Mouse (Mus musculus) cerebellum, postnatal 25 days (tissue): ENCODE results near the gene Dexi.

Source experiments
- DNase-seq, 2 experiments: peaks; one replicate each; pipeline ENCODE4 v3.0.0; 2021; ENCODE audit warnings: mixed read lengths in 2 of 2

Dexi gene

GRCm38 (mm10) chr16:10540763-10541597 is 1.9 kb downstream of the Dexi start:
- DNase-seq = peak; percentile 32 to 39

DNA sequence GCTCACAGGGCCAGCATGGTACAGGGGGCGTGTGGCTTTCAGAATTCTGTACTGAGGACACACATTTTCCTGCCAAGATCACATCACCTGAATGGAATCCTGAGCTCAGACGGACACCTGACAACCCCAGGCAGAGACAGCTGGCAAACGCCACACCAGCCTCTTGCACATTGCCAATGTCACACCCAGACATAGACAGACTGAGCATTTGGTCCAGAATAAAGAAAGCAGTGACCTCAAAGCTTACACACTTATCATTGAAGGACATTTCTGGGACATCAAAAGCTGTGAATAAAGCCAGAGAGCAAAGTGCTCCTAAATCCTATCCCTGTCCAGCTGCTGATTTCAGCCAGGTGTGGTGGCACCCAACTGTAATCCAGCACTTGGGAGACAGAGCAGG is 5.9 kb downstream of the Dexi start:
- no peak for DNase-seq

DNA sequence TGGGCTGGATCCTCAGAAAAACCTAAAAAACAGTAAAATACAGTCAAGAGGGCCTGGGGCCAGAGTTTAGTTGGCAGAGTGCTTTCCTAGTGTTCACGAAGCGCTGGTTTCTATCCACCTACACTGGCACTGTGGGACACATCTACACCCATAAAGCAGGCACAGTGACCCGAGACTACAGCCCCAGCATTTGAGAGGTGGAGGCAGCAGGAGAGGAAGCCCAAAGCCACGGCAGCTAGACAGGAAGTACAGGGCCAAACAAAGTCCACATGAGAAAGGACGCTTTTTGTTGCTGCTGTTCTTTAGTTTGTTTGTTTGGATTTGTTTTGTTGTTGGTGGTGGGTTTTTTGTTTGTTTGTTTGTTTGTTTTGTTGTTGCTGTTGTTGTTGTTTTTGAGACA is 6.5 kb downstream of the Dexi start:
- no peak for DNase-seq

- DNase-seq = peak; percentile 61 to 81
These were observed 8.3 kb downstream of the Dexi start for GRCm38 (mm10) chr16:10534567-10534966.

DNA sequence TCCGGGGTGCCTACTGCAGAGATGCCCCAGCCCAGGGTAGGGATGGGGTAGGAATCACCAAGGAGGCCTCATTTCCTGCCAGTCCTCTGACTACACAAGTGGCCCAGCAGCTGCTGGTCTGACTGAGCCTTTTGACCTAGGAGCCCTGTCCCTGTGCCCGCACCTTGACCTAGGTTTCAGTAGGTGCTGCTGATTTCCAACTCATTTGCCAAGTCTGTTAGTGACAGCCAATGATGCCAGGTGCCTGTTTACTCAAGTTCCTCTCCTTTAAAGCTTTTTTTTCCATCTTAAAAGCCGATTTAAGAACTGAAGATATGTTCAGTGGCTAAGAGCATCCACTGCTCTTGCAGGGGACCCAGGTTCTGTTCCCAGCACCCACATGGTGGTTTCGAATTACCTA is 9.1 kb downstream of the Dexi start:
- no peak for DNase-seq

DNA sequence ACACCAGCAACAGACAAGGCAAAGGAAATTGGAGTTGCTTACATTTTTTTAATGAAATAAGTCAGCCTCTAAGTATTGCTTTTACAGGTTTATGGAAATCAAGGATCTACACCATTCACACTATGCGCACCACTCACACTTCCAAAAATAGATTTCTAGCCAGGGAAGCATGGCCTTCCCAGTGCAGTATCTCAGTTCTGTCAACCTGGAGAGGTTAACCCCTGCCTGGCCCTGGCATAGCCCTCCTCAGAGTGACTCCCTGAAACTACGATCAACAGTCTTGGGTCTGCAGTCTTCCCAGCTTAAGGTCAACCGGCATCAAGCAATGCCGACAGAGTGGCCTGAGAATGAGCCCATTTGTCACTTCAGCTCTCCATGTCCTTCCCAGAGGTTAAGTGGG is 12.7 kb downstream of the Dexi start:
- no peak for DNase-seq

DNA sequence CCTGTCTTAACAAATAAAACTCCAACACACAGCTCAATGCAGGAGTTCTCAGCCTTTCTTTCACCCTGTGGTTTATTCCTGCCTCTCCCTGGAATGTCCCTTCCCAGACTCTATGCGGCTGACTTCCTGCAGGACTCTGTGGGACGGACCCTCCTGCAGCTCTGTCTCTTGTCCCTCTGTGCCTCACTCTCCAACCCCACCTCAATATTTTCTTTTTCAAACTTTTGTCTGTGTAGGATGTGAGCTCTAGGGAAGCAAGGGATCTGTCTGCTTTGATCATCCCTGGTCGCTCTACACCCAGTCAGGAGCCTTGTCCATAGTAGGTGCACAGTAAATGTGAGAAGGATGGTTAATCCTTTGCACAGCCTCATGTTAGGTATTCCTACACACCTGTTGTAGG is 14.5 kb downstream of the Dexi start:
- DNase-seq = no peak

- peak; percentile 63 to 68 for DNase-seq
These were observed 15.7 kb downstream of the Dexi start for GRCm38 (mm10) chr16:10527046-10527644.

DNA sequence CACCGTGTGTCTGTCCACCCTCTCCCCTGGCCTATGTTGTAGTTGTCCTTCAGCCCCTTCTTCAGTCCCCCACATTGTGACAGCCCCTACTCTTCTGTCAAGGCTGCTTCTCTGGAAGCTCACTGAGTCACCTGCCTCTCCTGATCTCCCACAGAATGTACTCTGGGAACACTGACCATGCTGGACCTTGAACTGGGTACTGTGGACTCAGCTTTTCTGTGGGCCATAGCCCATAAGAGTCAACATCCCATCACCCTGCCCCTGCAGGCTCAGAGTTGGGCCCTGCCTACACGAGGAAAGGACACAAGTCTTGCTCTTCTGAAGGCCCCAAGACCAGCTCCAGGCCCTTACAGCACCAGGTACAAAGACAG is 17.3 kb downstream of the Dexi start:
- no peak for DNase-seq

GRCm38 (mm10) chr16:10524866-10525609 is 17.8 kb downstream of the Dexi start:
- DNase-seq = no peak

DNA sequence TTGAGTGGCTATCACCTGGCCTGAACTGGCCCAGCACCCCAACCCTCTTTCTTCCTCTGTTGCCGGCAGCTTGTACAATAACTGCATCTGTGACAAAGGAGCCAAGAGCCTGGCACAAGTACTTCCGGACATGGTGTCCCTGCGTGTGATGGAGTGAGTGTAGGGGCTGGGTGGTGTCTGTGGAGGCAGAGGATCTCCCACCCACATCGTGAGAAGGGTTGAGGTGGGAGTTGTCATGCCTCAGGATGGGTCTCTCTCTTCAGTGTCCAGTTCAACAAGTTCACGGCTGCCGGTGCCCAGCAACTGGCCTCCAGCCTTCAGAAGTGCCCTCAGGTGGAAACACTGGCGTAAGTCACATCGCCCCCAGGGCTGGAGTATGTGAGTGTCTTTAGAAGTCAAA is 19.2 kb downstream of the Dexi start:
- no peak for DNase-seq

GRCm38 (mm10) chr16:10522811-10523210 is 20.0 kb downstream of the Dexi start:
- DNase-seq = peak; percentile 75 to 83

DNA sequence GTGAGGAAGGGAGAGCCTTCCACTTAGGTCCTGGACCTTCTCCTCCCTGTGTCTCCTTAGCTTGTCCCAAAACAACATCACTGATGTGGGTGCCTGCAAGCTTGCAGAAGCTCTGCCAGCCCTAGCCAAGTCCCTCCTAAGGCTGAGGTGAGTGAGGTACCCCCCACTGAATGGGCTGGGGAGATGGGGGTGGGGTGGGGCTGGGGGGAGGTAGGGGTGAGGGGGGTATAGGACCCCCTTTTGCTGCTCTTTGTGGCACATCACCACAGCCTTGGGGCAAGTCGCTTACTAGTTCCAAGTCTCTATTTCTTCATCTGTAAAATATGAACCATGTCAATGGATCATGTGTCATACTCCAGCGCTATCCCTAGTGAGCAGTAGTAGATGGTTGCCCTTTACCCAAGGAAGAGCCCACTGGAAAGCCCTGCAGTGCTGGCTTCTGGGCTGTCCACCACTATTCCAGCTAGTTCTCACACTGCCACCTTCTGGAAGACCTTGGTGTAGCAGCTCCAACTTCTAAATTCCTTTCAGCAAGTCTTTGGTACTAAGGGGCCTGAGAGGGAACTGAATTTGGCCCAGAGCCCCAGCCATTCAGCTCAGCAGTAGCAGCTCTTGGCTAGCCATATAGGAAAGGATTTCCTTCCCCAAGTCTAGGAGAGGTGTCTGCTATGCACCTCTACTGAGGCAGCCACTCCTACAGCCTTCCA is 21.8 kb downstream of the Dexi start:
- DNase-seq = peak; percentile 82 to 89

DNA sequence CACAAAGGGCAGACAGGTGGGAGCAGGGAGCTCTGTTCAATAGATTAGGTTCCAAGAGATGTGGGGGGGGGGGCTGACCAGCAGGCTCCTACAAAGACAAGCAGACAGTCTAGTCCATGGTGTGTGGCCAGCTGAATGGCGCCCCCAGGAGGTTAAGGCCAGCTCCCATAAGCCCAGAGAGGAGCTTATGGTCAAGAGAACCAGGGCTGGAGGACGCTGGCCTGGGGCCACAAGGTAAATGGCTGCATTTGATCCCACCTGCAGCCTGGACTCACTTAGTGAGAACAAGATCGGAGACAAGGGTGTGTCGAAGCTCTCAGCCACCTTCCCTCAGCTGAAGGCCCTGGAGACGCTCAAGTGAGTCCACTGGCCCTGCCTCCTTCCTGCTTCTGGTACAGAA is 24.8 kb downstream of the Dexi start:
- no peak for DNase-seq

DNA sequence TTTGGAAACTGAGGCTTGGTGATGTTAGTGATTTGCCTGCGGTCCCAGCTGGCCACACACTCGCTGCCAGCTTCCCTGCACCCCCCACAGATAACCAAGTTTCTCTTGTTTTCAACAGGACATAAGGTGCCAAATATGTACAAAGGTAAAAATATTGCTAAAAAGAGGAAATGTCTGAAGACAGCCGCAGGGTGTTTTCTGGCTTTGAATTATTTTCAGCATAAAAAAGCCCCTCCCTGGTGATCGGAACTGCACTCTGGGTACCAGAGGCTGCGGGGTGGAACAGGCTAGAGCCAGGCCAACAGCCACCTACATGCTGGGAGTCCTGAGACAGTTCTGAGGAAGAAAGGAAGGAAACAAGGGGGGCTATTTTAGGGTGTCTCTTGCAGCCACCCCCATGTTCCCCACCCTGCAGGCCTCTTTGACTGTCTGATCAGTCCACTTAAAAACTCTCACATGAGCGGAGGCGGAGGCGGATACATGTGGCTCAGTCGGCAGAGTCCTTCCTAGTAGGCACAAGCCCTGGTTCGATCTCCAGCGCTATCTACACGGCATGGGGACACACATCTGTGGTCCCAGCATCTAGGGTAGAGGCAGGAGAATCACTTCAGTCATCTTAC is 26.8 kb downstream of the Dexi start:
- DNase-seq = no peak

DNA sequence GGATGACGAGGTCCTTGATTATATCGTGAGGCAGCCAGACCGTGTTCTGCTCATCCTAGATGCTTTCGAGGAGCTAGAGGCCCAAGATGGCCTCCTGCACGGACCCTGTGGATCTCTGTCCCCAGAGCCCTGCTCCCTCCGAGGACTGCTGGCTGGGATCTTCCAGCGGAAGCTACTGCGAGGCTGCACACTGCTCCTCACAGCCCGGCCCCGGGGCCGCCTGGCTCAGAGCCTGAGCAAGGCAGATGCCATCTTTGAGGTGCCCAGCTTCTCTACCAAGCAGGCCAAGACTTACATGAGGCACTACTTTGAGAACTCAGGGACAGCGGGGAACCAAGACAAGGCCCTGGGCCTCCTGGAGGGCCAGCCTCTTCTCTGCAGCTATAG is 31.7 kb downstream of the Dexi start:
- DNase-seq = peak in 1 of 2 experiments; percentile 76

- DNase-seq = peak; percentile 89 to 93
These were observed 32.2 kb downstream of the Dexi start for GRCm38 (mm10) chr16:10510477-10511133.

GRCm38 (mm10) chr16:10508691-10509090 is 34.2 kb downstream of the Dexi start:
- DNase-seq = no peak

DNA sequence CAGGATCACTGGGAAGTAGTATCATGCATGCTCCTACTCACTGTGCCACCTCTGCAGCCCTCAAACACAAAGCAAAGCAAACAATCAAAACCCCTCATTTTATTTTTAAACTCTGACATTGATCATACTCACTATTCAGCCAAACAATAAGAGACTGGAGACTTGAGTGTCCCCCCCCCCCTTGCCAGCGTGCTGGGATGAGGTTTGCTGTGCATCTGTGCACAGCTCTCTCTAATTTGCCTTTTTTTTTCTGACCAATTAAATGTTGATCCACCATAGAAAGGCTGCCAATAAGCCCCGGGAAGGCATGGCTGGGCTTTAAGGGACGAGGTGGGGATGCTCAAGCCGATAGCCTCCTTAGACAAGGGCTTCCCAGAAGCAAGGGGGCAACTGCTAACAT is 35.4 kb downstream of the Dexi start:
- DNase-seq = no peak

DNA sequence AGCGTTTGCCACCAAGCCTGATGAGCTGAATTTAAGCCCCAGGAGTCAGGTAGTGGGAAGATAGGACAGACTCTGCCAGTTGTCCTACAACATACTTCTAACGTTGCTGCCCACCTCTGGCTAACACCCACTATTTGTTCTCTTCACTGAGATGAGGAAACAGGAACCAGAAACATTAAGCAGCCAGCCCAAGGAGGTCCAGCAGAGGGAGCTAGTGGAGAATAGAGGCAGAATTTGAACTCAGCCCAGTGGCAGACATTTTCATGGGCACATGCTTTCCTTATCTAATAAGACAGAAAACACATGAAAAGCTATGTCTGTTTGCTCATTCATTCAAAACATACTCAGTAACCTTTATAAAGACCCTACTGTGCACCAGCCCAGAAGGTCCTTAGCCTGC is 39.8 kb downstream of the Dexi start:
- DNase-seq = no peak

DNA sequence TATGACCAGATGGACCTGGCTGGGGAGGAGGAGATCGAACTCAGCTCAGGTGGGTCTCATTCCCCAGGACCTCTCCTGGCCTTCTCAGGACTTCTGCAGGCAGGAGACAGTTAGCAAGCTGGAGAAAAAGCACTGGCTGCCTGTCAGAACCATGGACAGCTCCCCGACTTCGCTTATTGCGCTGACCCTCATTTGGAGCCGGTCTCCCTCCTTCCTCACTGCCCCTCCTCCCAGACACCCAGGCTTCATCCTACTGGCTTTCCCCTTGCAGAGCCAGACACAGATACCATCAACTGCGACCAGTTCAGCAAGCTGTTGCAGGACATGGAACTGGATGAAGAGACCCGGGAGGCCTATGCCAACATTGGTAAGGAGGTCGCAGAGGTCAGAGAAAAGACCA is 41.0 kb downstream of the Dexi start:
- no peak for DNase-seq

DNA sequence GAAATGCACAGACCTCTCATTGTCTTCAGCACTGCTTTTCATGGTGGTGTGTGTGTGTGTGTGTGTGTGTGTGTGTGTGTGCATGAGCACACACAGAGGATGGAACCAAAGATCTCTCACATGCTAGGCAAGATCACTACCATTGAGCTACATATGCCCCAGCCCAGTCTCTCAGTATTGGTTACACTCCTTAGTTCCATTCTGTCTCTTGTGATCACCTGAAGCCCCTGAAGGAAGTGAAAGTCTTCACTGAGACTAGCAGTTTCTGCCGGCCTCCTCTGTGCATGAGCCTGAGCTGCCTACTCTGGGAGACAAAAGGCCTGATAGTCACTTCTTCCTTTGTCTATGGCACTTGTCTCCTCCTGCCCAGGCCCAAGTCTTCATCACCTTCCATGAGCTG is 43.7 kb downstream of the Dexi start:
- DNase-seq = no peak
